Mouse (Mus musculus) heart, embryonic 16.5 days (tissue): ENCODE data around the gene Cldn34b4. TPM values are rescaled to one million over a fixed set of nuclear protein-coding genes. Genes with fewer than 3 reads are reported as not detected.

Experiments
- ATAC-seq: fragments of 200-750 bp; cut with Nextera tagmentation; replicated peaks from 2 replicates; pipeline ENCODE4 v1.8.0; 2017; ENCODE audit warnings: moderate number of reproducible peaks; ENCODE audit not compliant: insufficient read depth, low FRiP score; ENCODE audit errors: extremely low read depth
- H3K27ac ChIP-seq: fragments of 300-500 bp; sonication (generic); 2 replicates; pipeline ENCODE4 v1.5.1; 2014; ENCODE audit warnings: mild to moderate bottlenecking, low read length, control low read depth, moderate library complexity
- H3K27me3 ChIP-seq: fragments of 300-500 bp; sonication (generic); 2 replicates; pipeline ENCODE4 v1.6.1; 2014; ENCODE audit warnings: low read length, mixed read lengths; ENCODE audit not compliant: control insufficient read depth, insufficient read depth
- H3K36me3 ChIP-seq: fragments of 300-500 bp; sonication (generic); 2 replicates; pipeline ENCODE4 v1.6.1; 2014; ENCODE audit not compliant: control insufficient read depth, insufficient read depth
- H3K4me1 ChIP-seq: fragments of 300-500 bp; sonication (generic); 2 replicates; pipeline ENCODE4 v1.6.1; 2014; ENCODE audit warnings: low read length, mixed read lengths; ENCODE audit not compliant: control insufficient read depth, insufficient read depth
- H3K4me2 ChIP-seq: fragments of 300-500 bp; sonication (generic); 2 replicates; pipeline ENCODE4 v1.6.1; 2014; ENCODE audit warnings: low read depth, mild to moderate bottlenecking, control low read depth, low read length
- H3K4me3 ChIP-seq: fragments of 300-500 bp; sonication (generic); 2 replicates; pipeline ENCODE4 v1.5.1; 2014; ENCODE audit warnings: mild to moderate bottlenecking, control low read depth, low read length
- H3K9ac ChIP-seq: fragments of 300-500 bp; sonication (generic); 2 replicates; pipeline ENCODE4 v1.6.1; 2014; ENCODE audit warnings: low read length, control low read depth
- H3K9me3 ChIP-seq: fragments of 300-500 bp; sonication (generic); replicated peaks from 2 replicates; pipeline ENCODE4 v1.6.1; 2016; ENCODE audit warnings: low read length; ENCODE audit not compliant: control insufficient read depth
- WGBS: fragments of 180-500 bp; shearing (Covaris S2); extraction: QIAGEN DNeasy Blood & Tissue Kit; methylation state at CpG from one replicate; pipeline ENCODE4 v1.1.7; 2014; 5-methylcytosine and 5-hydroxymethylcytosine counted together
- polyA plus RNA-seq: library from polyadenylated mRNA; unstranded; fragments of >200 nt; fragmentation: Nextera tagmentation; extraction: Ambion mirVana; gene quantifications from 2 replicates; pipeline ENCODE4 v1.2.1, GENCODE M21; 2015

Cldn34b4 gene
- polyA plus RNA-seq = not detected in 2 replicates

DNA sequence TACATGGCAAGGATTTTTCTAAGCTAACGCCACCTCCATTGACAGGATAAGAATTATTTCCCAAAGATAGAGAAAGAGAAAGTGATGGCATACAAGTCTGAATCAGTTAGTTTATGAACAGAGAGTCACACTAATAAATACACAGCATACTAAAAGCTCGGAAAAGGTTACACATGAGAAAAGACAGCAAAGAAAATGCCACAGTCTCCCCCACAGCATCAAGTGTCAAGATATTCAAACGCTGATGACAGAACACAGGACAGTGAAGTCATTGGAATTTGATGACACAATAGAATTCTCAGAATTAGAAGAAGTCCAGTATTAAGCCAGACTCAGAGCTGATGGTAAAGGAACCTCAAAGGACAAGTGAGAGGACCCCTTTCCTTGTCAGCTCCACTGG is at the start of gene Cldn34b4:
Gene Cldn34b4 (plus strand): TSS at position 301 of the 400 bp plus-strand sequence.
- no peak within 1 kb of the TSS for H3K4me3 ChIP-seq
- no peak within 1 kb of the TSS for H3K9ac ChIP-seq
- WGBS = 76% methylated on average over 3 of the region's 3 CpGs
- no peaks in the 10 kb centered on the region for H3K27me3 ChIP-seq
- no peaks in the 10 kb centered on the region for H3K9me3 ChIP-seq
- no peak within 1 kb of the TSS for H3K4me2 ChIP-seq
- H3K4me1 ChIP-seq = no peaks in the 10 kb centered on the region
- H3K27ac ChIP-seq = no peak within 1 kb of the TSS
- H3K36me3 ChIP-seq = no peaks in the 10 kb centered on the region
- no peak for ATAC-seq

Other genes with a start within 250 kb of the Cldn34b4 start
- gene Cldn34b3, start 129.0 kb upstream of the Cldn34b4 start, polyA plus RNA-seq = not detected in 2 replicates
- not detected in 2 replicates for gene Cldn34d, start 209.6 kb downstream of the Cldn34b4 start, polyA plus RNA-seq